Mouse (Mus musculus): ENCODE measurements around the gene Sesn3. TPM values are rescaled to one million over a fixed set of nuclear protein-coding genes. Genes with fewer than 3 reads are reported as not detected.

Gene Sesn3
- total and polyA plus RNA-seq, 3 experiments, result 3.9 to 14.3 (median 4.6) TPM

GRCm38 (mm10) chr9:14367850-14368249 is 93.0 kb downstream of the Sesn3 start:
- Histone ChIP-seq H3K4me2 (ENCODE audit: insufficient read depth, low read depth, poor library complexity, severe bottlenecking) (no peak overlapping the region), H3K79me2 (replicated peaks; ENCODE audit: control insufficient read depth, extremely low read depth, insufficient read depth, poor library complexity, severe bottlenecking) (no peaks in the 10 kb centered on the region), H3K36me3 (replicated peaks in 1 of 2; ENCODE audit: control insufficient read depth in 1 of 2, insufficient read depth in 1 of 2, low read length in 1 of 2) (no peaks in the 10 kb centered on the region), H3K27ac (ENCODE audit: insufficient read depth, low read depth) (no peak overlapping the region), H3K9ac (ENCODE audit: insufficient read depth, low read depth) (no peak overlapping the region), H3K4me3 (replicated peaks in 1 of 3; ENCODE audit: low read depth in 2 of 3, low read length in 2 of 3, poor library complexity in 1 of 3) (no peak overlapping the region), H3K4me1 (ENCODE audit: control insufficient read depth in 1 of 2, insufficient read depth in 2 of 2) (peaks cover 6 to 38% of the 10 kb centered on the region in 2 experiments), H3K27me3 (replicated peaks) (no peaks in the 10 kb centered on the region), H3K9me3 (replicated peaks; ENCODE audit: low read length) (peaks cover 6% of the 10 kb centered on the region)
- DNase-seq (ENCODE audit: extremely low read depth), result no peak
- in situ Hi-C loops (cut with MboI; ENCODE audit: low pct_ligation_motif_present, low pct_unique_long_range_greater_than_20kb, low sequenced_read_pairs) (no loop called here), dilution Hi-C loops (cut with MboI; ENCODE audit: extremely low pct_ligation_motif_present, extremely low pct_unique_long_range_greater_than_20kb, low sequenced_read_pairs) (no loop called here)
- TF ChIP-seq KAT2A (IDR thresholded peaks at IDR 0.05; ENCODE audit: insufficient replicate concordance, low read length) (no peak), ELF1 (IDR thresholded peaks at IDR 0.05; ENCODE audit: low read depth, low read length) (no peak), GABPA (IDR thresholded peaks at IDR 0.05; ENCODE audit: insufficient replicate concordance, low read depth, low read length) (no peak), USF2 (conservative IDR thresholded peaks at IDR 0.05; ENCODE audit: low read depth, low read length) (no peak), MXI1 (IDR thresholded peaks at IDR 0.05; ENCODE audit: low read depth, low read length) (no peak), ZKSCAN1 (IDR thresholded peaks at IDR 0.05; ENCODE audit: borderline replicate concordance, low read depth, low read length) (no peak), TCF12 (IDR thresholded peaks at IDR 0.05; ENCODE audit: low read depth, low read length) (no peak), RCOR1 (conservative IDR thresholded peaks at IDR 0.05; ENCODE audit: low read depth, low read length) (no peak), ZMIZ1 (IDR thresholded peaks at IDR 0.05; ENCODE audit: low read depth, low read length) (no peak), JUN (IDR thresholded peaks at IDR 0.05; ENCODE audit: insufficient read depth, low read depth, low read length) (no peak), PAX5 (IDR thresholded peaks at IDR 0.05; ENCODE audit: low read length) (no peak), POLR2AphosphoS2 (IDR thresholded peaks at IDR 0.05; ENCODE audit: low read depth, low read length) (no peak), JUND (conservative IDR thresholded peaks at IDR 0.05; ENCODE audit: low read depth, low read length) (no peak), MAZ (IDR thresholded peaks at IDR 0.05; ENCODE audit: low read depth, low read length) (no peak)

- no peaks in the 10 kb centered on the region for H3K79me2 ChIP-seq (replicated peaks; ENCODE audit: control insufficient read depth, extremely low read depth, insufficient read depth, poor library complexity, severe bottlenecking)
- H3K36me3 ChIP-seq (replicated peaks in 1 of 2; ENCODE audit: control insufficient read depth in 1 of 2, insufficient read depth in 1 of 2, low read length in 1 of 2), result no peaks in the 10 kb centered on the region
- H3K27ac ChIP-seq (ENCODE audit: insufficient read depth, low read depth), result no peak overlapping the region
- TF ChIP-seq USF2 (conservative IDR thresholded peaks at IDR 0.05; ENCODE audit: low read depth, low read length), result no peak
- no peak for TF ChIP-seq ZNF384 (IDR thresholded peaks at IDR 0.05; ENCODE audit: low read depth, low read length)
- TF ChIP-seq IRF4 (IDR thresholded peaks at IDR 0.05; ENCODE audit: low read depth, low read length), result no peak
- no peak for TF ChIP-seq MAX (IDR thresholded peaks at IDR 0.05; ENCODE audit: low read length)
- no peak for TF ChIP-seq POLR2A (IDR thresholded peaks at IDR 0.05; ENCODE audit: low read depth, low read length)
- TF ChIP-seq MXI1 (IDR thresholded peaks at IDR 0.05; ENCODE audit: low read depth, low read length), result no peak
- TF ChIP-seq MAZ (IDR thresholded peaks at IDR 0.05; ENCODE audit: low read depth, low read length), result no peak
- TF ChIP-seq JUND (conservative IDR thresholded peaks at IDR 0.05; ENCODE audit: low read depth, low read length), result no peak
- no peak for TF ChIP-seq MYC (IDR thresholded peaks at IDR 0.05; ENCODE audit: low read depth, low read length)
- no peak for TF ChIP-seq RCOR1 (conservative IDR thresholded peaks at IDR 0.05; ENCODE audit: low read depth, low read length)
- TF ChIP-seq JUN (IDR thresholded peaks at IDR 0.05; ENCODE audit: insufficient read depth, low read depth, low read length), result no peak
- TF ChIP-seq E2F4 (IDR thresholded peaks at IDR 0.05; ENCODE audit: insufficient replicate concordance, low read depth, low read length), result no peak
- TF ChIP-seq UBTF (IDR thresholded peaks at IDR 0.05; ENCODE audit: low read depth, low read length), result no peak
- TF ChIP-seq ETS1 (conservative IDR thresholded peaks at IDR 0.05; ENCODE audit: low read depth, low read length), result no peak
- TF ChIP-seq KAT2A (IDR thresholded peaks at IDR 0.05; ENCODE audit: insufficient replicate concordance, low read length), result no peak
- peaks cover 2 to 24% of the 10 kb centered on the region in 2 experiments; a peak in 3 of 4 replicates for H3K4me1 ChIP-seq (ENCODE audit: control insufficient read depth in 1 of 2, insufficient read depth in 2 of 2)
- dilution Hi-C loops (cut with MboI; ENCODE audit: extremely low pct_ligation_motif_present, extremely low pct_unique_long_range_greater_than_20kb, low sequenced_read_pairs), result no loop called here
- H3K4me2 ChIP-seq (ENCODE audit: insufficient read depth, low read depth, poor library complexity, severe bottlenecking), result no peak overlapping the region
- H3K9ac ChIP-seq (ENCODE audit: insufficient read depth, low read depth), result no peak overlapping the region
- DNase-seq (ENCODE audit: extremely low read depth), result no peak
- no peak overlapping the region for H3K4me3 ChIP-seq (replicated peaks in 1 of 3; ENCODE audit: low read depth in 2 of 3, low read length in 2 of 3, poor library complexity in 1 of 3)
- peaks cover 6% of the 10 kb centered on the region for H3K9me3 ChIP-seq (replicated peaks; ENCODE audit: low read length)
- in situ Hi-C loops (cut with MboI; ENCODE audit: low pct_ligation_motif_present, low pct_unique_long_range_greater_than_20kb, low sequenced_read_pairs), result no loop called here
- H3K27me3 ChIP-seq (replicated peaks), result no peaks in the 10 kb centered on the region
Measured at GRCm38 (mm10) chr9:14369271-14369670, 94.4 kb downstream of the Sesn3 start.

Measured in CH12.LX (cell line).